Mouse (Mus musculus): Measurements from ENCODE around the gene Hp.

Gene Hp

DNA sequence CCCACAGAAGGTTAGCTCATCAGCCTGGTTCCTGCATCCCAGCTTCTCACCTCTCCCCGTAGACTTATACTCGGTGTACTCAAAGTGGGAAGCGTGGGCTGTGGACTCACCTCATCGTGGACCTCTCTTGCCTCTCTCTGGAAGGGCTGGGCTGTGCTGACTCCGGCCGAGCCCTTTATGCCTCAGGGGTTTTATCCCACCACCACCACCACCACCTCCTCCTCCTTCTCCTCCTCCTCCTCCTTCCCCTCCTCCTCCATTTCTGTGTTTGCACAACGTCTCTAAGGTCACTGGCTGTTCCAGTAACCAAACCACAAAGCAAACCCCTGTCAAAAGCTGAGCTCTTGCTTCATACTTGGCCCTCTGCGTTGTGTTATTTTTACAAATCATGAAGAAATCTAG lies at the start of gene Hp:
Hp (minus strand) TSS at position 273 of the 402 bp plus-strand sequence.
- no peak for DNase-seq (ENCODE audit: low read depth)

DNA sequence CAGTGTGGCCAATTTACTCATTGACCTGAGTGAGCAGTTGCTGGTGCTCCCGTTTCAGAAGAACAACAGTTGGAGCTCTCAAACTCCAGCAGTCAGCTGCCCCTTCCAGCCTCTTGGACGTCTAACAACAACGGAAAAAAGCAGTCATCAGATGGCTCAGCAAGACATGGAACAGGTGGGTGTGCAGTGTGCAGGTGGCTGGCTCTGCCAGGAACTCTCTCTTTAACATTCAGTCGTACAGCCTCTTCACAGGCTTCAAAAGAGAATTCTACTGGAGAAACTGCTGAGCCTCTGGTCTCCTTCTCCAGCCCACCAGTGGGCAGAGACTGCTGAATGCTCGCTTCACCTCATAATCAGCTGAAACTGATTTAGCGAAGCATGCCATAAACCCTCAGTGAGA lies 49.7 kb upstream of the Hp start:
- no peak for DNase-seq (ENCODE audit: low read depth)

DNA sequence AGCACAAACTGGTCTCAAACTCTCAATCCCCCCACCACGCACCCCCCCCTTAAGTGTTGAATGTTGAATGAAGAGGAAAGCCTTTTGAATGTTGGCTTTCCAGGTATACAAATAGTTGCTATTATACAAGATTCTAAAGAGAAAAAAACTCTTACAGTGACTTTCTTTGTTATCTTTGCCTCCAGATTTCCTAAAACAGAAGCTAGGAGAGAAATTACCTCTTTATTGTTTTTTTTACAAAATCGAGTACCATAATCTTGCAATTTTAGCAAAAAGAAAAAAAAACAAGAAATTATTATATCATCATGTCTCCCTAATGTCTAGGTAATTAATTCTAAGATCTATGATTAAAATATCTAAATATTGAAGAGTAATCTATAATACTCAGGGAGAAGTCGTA lies 36.6 kb upstream of the Hp start:
- DNase-seq (ENCODE audit: low read depth), result no peak

DNA sequence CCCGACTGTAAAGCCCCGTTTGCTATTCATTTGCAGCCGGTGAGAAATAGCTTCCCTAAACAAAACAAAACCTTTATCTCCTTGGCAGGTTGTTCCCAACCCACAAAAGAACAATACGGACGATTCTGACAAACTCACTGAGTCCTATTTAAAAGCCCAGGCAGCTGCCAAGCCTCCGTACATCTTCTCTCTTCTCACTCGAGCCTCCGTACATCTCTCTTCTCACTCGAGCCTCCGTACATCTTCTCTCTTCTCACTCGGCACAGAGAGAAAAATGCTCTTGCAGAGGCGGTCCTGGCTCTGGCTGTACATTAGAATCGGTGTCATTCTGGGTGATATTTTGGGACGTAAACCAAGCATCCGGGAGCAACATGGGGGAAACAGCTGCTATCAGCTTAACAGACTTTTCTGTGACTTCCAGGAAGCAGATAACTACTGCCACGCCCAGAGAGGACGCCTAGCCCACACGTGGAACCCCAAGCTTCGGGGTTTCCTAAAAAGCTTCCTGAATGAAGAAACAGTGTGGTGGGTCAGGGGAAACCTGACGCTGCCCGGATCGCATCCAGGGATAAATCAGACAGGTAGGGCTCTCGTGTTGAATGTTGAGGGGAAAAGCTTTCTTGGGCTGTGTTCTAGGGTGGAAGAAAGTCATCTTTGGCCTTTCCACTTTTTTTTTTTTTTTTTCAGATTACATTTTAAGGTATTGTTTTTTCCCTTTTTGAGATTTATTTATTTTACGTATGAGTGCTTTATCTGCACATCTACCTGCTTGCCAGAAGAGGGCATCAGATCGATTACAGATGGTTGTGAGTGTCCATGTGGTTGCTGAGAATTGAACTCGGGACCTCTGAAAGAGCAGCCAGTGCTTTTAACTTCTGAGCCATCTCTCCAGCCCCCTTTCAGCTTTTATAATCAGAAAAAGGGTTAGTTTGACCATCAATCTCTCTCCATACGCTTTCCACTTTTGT lies 35.6 kb upstream of the Hp start, which contains the start of gene Pkd1l3:
Pkd1l3 (plus strand) TSS at position 275 of the 968 bp plus-strand sequence.
- peak; percentile 43 for DNase-seq (ENCODE audit: low read depth)

DNA sequence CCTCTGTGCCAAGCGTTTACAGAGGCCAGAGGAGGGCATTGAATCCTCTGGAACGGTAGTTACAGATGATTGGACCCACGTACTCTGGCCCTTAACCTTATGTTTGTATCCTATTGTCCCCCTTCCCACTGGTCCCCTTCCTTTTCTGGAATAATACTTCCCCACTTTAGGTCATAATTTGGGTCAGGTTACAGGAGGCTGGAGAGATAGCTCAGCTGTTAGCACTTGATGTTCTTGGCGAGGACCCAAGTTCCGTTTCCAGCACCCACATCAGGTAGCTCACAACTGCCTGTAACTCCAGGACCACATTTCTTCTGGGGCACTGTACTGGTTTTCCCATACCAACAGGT lies 30.2 kb upstream of the Hp start:
- DNase-seq (ENCODE audit: low read depth), result no peak

DNA sequence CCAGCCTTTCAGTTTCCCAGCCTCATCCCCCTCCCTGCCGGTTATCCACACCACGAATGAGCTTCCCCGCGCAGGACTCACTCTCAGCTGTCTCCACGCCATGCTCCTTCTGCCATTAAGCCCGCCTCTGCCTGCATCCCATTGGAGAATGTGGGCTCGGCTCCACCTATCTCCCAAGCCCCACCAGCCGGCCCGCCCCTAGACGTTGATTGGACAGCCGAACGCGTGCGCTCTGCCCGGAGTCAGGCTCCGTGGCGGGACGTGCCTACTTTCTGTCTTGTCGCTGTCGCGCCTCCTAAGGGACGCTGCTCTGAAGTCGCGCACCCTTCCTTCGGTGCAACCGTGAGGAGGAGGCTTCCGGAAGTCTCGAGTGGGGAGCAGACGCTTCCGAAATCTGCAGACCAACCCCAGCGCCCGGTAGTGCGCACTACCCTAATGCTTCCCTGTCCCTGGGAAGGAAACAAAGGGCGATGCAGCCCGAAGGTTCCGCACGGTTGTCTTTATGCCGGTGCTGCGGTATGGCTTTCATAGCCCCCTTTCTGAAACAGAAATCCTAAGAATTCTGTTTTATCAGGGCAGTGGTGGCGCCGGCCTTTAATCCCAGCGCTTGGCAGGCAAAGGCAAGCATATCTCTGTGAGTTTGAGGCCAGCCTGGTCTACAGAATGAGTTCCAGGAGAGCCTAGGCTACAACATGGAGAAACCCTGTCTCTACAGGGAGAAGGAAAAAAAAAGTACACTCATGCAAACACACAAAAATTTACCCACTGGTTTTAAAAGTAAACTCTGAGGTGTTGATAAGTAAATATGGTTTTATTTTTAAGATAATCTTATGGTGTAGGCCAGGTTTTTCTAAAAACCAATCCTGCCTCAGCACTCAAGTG lies 29.5 kb upstream of the Hp start, which contains the start of gene Dhodh:
Dhodh (minus strand) TSS at position 403 of the 882 bp plus-strand sequence.
- DNase-seq (ENCODE audit: low read depth), result peak; percentile 91

DNA sequence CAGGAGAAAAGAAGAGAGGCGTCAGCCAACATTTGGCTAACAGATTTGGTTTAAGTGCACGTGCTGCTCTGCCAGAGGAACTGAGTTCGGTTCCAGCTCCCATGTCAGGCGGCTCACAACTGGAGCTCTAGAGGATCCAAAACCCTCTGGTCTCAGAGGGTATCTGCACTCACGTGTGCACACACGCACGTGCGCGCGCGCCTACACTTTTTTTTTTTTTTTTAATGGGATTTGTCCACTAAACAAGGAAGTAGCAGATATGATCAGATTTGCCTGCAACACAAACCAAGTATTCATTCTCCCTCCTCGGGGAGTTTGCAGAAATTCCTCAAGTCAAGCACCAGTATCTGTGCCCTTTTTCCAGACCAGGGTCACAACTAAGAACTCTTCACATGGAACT lies 28.7 kb upstream of the Hp start:
- DNase-seq (ENCODE audit: low read depth), result no peak

DNA sequence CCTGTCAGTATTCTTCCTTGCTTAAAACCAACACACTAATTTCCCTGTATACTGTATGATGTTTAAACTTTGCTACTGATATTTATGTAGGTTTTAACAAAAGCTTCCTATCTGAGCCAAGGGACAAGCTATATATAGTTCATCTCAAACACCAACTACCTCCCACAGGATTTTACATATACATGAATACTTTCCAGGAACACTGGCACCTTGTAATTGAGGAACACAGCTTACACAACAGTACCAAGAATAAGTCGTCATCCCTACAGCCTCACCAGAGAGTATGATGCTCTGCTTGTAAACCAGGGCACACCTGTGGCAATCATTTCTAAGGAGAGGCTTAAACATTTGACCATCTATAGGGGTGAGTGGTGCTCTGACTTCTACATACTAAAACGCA lies 27.8 kb upstream of the Hp start:
- DNase-seq (ENCODE audit: low read depth), result no peak

DNA sequence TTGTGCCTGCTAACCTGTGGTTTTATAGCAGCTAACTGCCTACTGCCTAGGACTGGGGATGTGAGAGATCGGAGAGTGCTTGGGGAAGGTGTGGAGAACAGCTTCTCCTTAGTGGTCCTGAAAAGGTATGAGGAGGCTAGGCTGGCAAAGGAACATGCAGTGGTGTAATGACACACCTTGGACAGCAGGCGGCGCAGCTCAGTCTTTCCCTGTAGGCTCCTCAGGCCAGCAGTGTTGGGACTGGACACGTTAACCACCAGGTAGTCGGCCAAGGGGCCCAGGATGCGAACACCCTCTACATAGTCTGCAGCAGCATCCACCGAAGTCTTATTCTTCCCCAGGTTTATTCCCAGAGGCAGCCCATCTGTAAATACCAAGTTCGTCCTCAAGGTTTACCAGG lies 16.9 kb upstream of the Hp start:
- DNase-seq (ENCODE audit: low read depth), result no peak

DNA sequence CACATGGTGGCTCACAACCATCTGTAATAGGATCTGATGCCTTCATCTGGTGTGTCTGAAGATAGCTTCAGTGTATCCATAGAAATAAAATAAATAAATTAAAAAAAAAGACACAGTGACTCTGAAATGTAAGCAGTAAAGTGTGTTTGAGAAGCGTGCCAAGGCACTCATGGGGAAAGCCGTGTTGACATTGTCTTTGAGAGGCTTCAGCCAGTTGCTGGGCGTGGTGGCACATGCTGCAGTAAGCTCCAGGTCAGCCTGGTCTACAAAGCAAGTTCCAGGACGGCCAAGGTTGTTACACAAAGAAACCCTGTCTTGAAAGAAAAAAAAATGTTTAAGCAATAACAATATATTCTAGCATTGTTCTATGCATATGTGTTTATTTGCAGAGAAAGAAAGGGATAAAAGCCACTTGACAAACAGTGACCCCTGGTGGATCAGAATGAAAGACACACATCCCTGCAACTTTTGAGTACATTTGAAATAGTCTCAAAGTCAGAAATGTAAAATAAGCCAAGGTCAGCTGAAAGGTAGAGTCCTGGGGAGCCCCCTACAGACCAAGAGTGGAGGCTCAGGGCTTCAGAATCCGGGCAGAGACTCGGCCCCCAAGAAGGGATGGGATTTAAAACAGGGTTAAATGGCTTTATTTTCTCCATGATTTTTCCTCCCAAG lies 14.3 kb upstream of the Hp start:
- peak; percentile 73 for DNase-seq (ENCODE audit: low read depth)

DNA sequence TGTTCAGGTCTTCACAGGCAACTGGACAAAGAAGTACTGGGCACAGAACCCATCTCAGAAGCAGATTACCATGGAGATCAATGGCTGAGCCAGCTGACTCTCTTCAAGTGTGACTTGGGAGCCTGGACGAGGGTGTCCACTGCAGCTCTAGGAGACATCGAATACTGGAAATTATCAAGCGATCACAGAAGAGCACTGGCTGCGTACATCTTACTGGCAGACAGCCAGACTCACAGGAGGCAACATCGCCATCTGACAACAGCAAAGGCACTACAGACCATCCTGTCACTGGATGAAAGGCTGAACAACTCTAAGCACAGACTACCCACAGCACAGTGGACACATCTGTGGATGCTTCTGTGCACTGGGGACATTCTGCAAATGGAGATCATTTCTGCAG lies 13.2 kb upstream of the Hp start:
- no peak for DNase-seq (ENCODE audit: low read depth)

DNA sequence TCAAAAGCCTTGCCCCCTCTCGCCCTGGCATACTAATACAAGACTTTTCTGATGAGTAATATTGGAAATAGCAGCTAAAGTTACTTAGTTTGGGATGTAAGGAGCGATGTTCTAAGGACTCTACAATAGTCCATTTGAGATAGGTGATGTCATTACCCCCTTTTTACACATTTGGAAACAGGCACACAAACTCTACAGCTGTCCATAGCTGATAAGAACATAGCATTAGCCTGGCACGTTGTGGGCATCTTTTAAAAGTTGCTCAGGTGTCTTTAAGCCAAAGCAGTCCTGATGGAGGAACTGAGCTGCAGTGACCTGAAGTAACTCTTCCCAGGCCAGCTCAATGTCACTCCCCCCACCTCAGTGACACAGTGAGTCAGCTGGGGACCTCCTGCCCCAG lies 12.4 kb upstream of the Hp start:
- DNase-seq (ENCODE audit: low read depth), result no peak

DNA sequence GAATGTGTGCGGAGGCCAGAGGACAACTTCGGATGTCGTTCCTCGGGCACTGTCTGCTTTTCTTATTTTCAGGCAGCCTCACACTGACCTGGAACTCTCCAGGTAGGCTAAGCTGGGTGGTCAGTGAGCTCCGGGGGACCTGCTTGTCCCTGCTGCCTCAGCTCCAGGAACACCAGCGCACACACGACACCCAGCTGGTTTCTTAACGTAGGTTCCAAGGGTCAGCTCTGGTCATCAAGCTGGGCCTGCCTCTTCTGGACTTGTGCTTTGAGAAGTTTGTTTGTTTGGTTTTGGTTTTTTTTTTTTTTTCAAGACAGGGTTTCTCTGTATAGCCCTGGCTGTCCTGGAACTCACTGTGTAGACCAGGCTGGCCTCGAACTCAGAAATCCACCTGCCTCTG lies 11.9 kb upstream of the Hp start:
- no peak for DNase-seq (ENCODE audit: low read depth)

DNA sequence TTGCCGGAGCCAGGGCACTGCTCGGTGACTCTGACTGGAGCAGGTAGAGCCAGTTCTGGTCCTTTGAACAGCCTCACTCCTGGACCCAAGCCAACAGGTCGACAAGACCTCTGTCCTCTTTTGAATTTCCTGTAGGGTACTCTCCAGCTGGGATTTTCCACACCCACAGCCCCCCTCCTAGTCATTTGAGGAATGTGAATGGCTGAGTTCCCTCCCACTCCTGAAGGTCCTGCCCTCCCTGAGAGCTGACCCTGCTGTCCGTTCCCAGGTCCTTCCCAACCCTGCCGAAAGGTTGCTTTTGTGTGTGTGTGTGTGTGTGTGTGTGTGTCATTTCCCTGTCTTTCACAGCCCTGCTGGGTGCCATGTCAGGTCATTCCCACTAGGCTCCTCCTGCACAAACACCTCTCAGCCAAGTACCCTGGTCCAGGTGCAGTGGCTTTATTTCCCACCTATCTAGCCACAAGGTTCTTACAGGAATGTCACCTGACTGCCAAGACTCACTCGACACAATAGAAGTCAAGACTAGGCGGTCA lies 8.1 kb upstream of the Hp start:
- DNase-seq (ENCODE audit: low read depth), result no peak

DNA sequence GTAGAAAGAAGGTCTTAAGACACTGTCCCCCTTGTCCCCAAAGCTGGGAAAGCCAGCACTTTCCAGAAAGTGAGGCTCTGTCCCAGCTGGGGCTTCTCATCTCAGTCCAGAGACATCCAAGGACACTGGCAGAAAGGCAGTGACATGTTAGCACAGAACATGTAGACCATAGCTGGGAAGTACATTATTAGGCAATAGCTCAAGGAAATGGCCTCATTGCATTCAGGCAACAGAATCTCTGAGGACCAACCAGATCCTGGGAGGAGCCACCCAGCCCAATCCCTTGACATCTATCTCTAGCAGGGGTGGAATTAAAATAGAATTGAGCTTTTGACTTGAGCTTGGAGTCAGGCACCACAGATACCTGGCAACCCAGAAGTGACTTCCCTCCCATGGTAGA lies 6.7 kb upstream of the Hp start:
- DNase-seq (ENCODE audit: low read depth), result no peak

DNA sequence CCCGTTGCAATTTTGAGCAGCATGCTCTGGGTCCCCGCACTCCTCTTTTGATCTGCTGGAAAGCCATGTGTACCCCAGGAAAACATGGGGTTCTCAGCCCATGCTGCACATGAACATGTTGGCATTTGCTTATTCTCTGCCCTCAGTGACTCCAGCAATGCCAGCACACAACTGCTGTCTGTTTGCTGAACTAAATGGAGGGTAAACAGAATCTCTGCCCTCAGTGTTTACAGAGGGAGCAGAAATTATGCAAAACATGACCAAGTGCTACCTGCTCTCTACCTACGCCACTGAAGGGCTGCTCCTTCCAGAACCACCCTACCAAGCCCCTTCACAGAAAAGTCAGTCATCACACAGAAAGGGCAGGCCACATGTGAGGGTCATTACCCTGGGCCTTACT lies 5.9 kb upstream of the Hp start:
- DNase-seq (ENCODE audit: low read depth), result no peak

DNA sequence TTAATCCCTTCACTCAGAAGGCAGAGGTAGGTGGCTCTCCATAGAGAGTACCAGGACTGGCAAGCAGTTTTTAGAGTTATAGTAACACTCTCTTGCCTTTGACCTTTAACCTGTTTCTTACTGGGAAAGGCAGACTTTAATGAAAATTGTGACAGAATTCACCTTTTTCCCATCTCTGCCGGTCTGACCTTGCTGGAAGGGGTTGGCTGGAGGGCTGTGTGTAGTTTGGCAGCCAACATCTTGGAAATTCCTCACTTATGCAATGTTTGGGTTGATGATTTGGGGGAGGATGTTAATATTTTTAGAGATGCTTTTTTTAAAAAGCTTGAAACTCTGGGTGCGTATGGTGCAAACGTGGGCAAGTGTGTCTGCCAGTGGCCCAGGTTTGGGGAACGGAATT lies 5.3 kb upstream of the Hp start:
- DNase-seq (ENCODE audit: low read depth), result no peak

DNA sequence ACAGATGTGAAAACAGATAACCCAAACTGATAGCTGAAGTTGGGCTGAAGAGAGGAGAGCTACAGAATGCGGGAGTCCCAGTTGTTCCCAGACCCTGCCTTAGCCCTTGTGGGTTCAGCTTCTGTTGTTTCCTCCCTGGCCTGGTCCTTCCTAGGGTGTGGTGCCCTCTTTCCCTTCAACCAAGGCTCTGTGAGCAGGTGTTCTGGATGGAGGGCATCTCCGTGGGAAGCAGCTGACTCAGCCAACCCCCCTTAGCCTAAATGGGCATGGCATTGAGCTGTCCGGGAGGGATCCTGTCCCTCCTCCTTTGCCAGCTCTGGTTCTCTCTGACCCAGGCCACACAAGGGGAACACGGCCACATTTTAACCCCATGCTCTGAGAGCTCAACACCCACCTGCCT lies 2.7 kb downstream of the Hp start:
- DNase-seq (ENCODE audit: low read depth), result no peak

DNA sequence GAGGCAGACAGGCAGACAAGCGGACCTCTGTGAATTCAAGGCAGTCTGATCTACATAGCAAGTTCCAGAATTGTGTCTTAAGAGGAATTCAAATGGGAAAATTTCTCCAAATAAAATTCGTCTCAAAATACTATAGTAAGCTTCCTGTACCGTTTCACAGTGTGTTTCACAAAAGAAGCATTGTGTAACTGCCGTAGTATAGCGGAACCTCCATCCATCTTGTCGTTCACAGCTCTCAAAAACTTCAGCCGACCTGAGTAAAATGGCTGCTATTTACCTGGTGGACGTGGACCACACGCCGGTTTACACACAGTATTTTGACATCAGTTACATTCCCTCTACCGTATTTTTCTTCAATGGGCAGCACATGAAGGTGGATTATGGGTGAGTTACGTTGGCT lies 7.8 kb downstream of the Hp start:
- no peak for DNase-seq (ENCODE audit: low read depth)

DNA sequence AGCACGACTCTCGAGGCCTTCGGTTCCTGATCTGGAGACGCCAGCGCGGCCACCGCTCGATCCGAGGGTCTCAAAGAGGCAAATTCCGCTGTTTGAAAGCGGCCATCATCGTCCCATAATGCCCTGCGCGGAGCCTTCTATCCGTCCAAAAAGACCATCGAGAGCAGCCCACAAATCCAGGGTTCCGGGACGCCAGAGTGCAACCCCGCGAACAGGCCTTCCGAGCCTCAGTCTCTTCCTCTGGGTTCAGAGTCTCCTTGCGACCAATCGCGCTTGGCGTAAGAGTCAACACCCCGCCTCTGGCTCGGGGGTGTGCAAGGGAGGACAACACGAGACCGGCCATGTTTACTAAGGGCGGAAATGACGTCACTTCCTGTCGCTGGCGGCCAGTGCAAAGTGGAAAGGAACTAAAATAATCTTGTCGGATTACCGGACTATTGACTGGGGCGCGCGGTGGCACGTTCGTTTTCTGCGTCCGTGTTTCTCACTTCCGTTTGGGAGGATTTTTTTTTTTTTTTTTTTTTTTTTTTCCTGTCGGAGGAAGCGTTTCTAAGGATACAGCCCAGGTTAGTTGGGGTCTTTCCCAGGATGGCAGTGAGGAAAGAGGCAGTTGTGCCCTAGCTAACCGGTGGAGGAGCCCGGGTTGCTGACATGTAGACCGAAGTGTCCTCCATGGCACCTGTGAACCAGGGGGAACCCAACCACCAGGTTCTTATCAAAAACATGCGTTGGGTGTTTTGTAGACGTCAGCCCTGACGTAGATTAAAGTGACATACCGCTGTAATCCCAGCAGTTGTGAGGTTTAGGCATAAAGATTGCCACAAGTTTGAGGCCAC lies 13.3 kb downstream of the Hp start, which contains the start of the genes Dhx38 and Txnl4b:
Dhx38 (minus strand) TSS at position 364 of the 836 bp plus-strand sequence.
Txnl4b (plus strand) TSS at position 395 of the 836 bp plus-strand sequence.
- peak; percentile 99 for DNase-seq (ENCODE audit: low read depth)

DNA sequence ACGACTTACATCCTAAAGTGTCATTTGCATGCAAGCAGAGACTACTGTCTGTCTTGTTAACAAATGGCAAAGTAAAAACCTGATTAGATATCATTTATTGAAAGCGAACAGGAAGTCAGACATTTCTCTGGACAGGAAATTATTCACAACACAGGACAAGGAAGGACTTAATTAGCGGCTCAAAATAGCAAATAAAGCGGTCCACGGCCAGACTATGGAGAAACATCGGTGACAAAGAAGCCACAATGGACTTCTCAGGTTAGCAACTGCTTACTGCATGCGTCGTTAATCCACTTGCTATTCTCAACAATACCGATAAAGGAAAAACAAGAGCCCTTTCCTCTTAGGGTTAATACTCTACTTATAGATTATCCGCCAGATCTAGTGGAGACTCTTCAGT lies 14.2 kb downstream of the Hp start:
- no peak for DNase-seq (ENCODE audit: low read depth)

Measured in c-Kit-positive CD71-negative TER-119-negative erythroid progenitor cells, embryonic 14.5 days (primary cell).